Mouse (Mus musculus) cerebellum, postnatal 4 days (tissue): ENCODE measurements at regions not wholly inside any gene's neighbourhood (a gene's known extent, or its start where the extent isn't known, plus 50 kb on each side); places are given as distances from the start of the nearest gene placed in this dataset.

Experiments used
- DNase-seq, 2 experiments: peaks; one replicate each; pipeline ENCODE4 v3.0.0; 2022; ENCODE audit warnings: low spot score in 2 of 2, mixed read lengths in 1 of 2

DNA sequence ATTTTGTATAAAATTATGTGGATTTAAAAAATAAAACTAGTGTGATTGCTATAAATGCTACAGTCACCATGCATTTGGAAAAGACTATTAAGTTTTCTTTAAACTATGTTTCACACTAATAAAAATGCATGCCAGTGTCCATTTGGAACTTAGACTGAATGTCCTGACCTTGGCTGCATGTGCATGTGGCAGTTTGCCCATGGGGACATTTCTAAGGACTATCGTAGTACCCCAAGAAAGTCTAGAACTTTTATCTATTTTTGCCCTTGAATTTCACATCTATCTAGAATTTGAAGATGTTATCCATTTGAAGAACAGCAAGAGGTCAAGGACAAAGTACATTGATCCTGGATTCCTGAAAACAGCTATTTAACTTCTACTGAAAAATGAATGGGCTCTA lies 745.9 kb downstream of the Tmem182 start:
- DNase-seq = no peak

DNA sequence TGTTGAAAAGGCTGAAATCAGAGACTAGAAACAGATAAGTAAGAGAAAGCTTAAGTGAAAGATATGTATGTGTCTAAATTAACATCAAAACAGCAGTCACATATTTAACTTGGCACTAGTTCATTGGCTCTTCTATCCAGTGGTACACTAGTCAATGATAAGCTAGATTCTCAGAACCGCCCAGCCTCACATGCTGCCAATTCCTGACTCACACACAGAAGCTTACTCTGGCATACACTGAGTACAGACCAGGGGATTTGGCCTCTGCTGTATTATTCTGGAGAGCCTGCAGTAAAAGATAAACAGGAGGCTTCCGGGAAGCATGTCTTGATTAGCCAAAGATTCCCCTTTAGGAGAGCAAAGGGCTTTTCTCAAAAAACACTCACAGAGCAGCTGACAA lies 750.2 kb downstream of the Tmem182 start:
- peak in 1 of 2 experiments; percentile 2 for DNase-seq

DNA sequence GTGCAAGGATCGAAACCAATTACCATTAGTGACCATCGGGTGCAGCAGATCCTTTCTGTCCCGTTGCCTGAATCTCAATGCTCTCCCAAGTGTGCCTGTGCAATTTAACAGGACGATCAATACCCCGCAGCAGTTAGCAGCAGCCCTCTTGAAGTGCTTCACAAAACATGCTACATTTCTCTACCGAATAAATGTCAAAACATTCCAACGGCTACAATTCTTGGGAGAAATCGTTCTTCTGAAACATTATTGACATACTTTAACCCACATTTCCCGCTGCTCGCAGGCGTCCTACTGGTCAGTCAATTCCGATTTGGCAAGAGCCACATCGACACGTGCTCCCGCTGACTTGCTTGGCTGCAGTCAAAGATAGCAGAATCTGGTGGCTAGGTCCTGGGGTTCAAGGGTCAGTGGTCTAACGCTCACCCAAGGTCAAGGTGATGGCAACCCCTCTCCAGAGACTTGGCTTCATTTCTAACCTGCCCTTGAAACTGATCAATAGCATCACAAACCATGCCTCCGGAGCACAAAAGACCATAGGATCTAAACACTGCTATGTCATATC lies 753.8 kb downstream of the Tmem182 start:
- peak in 1 of 2 experiments; percentile 16 for DNase-seq

DNA sequence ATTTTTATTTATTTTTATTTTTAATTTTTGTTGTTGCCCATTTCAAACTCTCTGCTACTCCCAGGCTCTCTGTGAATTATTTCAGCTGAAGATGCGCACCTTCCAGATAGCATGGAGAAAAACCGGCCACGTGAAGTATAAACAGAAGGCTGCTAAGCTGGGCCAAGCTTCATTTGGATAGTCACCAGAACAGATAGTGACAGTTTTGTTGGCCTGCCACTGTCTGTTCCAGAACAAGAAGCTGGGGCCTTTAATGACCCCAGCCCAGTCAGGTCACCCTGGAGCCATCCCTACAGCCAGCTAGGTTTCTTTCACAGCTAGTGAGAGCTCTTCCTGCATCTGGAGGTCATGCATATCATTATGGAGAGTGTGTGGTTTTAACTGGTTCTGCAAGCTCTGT lies 754.6 kb downstream of the Tmem182 start:
- peak in 1 of 2 experiments; percentile 4 for DNase-seq

DNA sequence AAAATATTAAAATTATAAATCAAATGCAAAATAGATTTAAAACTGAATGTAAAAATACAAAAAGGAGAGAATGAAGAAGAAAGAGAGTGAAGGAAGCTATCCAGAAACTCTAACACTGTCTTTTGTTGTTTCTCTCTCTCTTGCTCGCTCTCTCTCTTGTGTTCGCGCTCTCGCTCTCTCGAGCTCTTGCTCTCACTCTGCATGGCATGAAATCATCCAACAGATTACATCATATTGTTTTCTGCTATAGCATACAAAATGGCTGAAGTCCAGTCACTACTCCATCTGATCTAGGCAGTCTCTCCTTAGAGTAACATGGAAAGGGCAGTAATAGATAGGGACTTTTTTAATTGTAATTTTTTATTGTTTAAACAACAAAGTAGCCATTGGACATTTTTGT lies 798.1 kb downstream of the Tmem182 start:
- DNase-seq = no peak

DNA sequence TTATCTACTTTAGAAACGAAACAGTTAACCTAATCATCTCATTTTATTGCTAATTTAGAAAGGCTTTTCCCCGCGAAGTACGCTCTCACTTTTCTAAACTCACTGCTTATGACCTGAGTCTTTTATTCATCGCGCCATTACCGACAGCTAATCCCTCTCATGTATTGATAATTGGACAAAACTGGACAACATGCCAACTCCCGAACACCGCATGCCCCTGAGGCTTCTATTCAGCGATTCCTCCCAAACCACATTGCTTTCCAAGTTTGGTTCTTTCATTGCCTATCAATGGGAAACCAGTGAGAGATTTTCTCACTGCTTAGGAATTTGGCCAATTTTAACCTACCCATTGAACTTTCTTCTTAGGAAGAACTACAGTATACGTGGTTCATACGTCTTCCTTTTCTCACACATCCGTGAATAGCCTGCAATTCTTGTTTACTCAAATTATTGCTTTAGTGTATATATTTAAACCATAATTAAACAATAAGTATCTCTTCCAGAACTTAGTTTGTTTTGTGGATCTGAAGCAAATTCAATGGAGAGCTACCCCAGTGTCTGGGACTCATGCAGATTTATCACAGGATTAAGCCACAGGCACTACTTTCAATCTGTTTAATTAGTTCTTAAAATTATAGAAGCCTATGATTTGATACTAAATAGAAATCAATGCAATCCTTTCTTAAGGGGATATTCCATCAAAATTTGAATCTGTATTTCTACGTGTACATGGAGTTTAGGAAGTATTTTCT lies 799.8 kb downstream of the Tmem182 start:
- no peak for DNase-seq

DNA sequence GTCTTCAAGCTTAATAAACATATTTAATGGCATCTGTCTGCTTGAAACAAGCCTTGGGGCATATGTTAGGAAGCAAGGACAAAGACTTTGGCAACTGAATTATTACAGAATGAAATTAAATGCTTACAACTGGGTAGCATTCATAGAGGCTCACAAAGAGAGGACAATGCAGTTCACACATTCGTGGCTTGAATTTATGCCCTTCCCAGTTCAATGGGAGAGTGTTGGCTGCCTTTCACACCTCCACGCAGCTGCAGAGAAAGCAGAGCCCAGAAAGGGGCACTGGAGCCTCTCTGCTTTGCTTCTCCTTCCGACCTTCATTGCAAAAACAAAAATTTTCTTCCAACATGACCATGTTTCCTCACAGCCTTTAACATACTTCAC lies 800.3 kb downstream of the Tmem182 start:
- DNase-seq = no peak

DNA sequence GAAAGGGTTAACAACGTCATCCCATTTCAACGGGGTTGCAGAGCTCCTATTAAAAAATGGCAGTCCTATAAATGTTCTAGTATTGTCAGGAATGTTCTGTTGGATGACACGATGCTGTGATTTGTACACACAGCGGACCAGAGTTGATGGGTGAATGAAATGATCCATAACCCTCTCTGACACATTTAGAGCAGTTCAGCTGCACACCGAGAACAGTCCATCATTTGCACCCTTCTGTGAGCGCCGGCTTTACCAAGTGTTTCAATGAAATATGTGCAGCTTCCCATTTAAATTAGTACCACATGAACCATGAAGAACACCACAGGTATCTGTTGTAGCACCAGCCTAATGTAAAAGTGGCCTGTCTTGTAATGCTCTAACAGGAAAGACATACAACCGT lies 805.4 kb downstream of the Tmem182 start:
- no peak for DNase-seq

DNA sequence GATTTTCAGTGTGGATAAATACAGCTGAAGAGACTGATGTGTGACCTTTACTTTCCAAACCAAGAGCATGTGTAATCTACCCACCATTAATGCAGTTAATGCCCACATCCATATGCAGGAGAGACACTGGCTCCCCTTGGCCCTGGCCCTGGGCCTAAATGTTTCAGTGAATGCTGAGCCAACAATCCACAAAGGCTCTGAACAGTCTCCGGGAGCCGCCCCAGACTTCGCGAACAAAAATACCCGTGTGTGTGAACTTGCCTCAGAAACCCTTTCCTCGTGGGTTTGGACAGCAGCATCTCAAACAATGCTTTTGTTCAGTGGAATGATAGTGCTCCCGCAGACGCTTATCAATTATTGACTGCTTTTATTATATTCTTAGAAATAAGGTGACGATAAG lies 846.4 kb downstream of the Tmem182 start:
- peak in 1 of 2 experiments; percentile 9 for DNase-seq

DNA sequence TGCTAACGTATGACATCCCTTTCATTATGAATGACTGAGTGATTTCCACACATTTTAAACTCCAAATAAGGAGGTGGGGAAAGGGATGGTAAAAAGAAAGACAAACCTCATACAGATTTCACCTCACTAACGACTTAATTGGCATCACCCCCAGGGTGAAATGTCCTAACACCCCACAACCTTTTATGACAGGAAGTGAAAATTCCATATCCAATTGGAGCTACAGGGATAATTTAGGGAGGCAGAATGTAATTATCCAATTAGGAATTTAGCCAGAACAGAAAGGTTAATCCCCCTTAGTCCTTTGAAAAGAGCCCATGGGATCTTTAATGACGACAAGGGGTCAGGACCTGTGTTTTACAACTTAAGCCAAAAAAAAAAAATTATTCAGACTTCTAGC lies 846.8 kb downstream of the Tmem182 start:
- no peak for DNase-seq

DNA sequence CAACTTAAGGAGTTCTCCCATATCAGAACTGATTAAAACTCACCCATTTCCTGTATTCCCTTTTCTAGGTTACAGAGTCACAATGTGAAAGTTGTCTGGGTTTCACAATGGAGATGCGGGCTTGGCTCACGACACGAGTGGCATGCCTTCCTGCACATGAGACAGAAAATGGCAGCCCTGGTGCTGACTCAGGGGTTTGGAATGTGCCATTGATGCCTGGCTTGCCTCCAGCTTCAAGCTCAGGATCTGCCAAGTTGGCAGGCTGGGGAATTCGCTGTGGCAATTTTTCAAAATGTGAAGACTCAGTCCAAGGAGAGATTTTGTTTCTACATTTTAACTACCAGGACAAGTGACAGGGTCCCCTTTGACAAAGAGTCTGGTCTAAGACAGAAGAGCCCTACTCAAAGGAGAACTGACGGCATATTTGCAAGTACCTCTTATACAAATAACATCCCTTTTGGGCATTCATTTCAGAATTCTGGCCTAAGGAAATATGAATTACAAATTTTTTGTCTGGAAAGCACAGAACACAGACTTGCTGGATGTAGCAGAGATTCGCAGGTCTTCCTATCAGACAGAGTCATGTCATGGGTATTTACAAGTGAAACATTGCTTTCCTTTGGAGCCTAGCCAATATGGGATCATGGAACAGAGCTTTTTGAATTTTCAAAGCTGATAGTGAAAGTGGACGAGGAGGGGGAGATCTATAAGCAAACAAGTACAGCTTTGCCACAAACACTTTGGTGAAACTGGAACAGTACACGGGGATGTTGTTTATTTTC lies 847.4 kb downstream of the Tmem182 start:
- peak; percentile 51 to 86 for DNase-seq

DNA sequence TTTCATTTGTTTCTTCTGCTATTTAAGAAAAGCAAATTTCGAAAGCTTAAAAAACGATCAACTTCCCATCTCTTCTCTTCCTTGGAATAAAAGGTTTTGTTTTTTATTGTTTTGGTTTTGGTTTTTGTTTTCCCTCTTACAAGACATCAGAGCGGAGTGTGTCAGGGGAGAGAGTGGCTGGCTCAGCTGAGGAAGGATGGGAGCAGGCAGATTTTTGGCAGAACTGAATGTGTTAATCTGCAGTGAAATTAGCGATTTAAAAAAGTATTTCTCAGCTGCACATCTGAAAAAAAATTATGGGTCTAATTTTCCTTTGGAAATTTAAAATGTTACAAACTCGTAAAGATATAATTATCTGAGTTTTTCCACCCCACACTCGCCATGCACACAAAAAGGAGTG lies 868.7 kb downstream of the Tmem182 start:
- DNase-seq = no peak

DNA sequence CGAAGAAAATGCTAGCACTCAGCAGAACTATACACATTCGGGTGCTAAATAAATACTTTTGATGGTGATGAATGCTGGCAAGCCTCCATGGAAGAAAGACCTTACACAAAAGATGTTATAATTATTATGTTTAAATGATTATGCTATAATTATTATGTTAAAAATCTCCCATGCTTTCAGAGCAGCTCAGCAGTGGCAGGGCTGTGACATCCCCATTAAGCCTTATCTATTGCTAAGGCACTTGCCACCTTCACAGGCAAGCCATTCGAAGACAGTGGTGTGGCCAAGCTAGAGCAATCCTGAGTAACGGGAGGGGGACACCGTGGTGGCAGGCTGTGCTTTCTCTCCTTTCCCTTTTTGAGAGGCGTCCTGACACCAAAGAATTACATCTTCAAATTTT lies 869.9 kb downstream of the Tmem182 start:
- no peak for DNase-seq

DNA sequence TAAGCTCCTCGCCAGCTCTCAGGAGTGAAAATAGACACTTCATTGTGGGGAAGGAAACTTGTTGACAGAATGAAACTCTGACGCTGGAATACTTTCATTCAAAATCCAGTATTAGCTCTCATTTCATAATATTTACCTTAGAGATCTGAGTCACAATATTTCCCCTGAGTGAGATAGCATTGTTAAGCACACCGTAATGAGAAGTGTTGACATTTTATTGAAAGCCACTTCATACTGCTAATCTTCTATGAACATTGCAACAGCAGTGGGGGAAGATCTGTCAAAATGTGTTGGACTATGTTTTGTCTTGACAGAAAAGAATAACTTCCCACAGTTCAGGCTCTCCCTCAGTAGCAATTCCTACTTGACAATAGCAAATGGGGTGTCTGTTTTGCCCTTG lies 900.3 kb downstream of the Tmem182 start:
- no peak for DNase-seq

DNA sequence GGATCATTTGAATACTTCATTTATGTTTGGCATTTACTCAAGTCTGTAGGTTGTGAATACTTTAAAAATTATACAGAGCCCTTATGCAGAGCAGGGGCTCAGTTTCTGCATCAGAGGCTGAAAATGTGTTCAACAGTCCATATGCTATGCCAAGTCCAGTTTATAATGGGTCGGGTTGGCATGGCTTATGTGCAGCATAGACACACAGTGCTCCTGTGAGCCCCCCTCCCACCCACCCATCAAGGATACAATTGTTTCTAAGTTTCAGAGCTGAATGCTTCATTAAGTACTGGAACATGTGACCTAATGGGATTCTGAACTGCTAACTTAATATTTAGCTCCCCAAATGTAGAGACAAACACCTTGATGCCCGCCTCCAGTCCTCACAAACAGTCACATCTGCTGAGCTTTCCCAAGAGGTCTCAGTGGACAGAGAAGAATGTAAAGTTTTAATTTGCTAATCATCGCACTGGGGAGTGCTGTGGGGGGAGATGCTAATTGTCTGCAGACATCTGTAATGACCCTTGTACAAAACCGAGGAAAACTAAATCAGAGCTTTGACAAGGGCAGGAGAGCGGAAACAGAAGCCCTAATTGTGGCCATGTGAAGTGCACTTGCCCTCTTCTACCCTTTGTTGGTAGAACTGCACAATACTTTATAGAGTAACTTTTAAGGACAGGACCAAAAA lies 937.4 kb downstream of the Tmem182 start:
- DNase-seq = no peak

DNA sequence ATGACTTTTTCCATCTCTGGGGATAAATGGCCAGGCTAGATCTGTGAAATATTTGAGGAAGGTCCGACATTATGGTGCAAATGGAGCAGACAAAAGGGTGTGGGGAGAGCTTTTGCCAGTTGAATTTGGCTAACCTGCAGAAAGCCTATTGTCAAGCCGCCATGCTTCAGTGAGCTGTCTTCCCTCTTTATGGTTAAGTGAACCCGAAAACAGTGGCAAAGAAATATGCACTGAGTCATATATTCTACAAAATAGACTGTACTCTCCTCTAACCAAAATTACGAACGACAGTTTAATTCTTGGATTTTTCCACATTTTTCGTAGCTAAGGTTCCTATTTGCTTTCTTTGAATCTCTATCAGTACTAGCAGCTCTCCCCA lies 937.9 kb downstream of the Tmem182 start:
- DNase-seq = no peak

DNA sequence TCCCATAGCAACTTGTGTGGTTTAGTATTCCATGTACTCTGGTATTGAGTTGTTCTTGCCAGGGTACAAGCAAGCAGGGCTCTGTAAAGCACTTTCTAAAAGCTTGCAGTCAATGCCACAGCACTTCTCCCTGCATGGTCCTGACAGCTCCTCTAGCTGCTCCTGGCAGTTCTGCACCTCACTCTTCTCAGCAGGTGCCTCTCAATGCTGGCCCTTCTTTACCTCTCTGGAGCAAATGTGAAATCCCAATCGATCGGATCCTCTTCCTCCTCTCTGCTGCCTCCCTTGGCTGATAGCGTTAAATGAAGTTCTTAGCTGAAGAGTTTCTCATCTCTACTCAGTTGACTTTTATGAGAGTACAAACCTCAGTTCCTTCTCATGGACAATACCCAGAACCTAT lies 939.1 kb downstream of the Tmem182 start:
- DNase-seq = no peak

DNA sequence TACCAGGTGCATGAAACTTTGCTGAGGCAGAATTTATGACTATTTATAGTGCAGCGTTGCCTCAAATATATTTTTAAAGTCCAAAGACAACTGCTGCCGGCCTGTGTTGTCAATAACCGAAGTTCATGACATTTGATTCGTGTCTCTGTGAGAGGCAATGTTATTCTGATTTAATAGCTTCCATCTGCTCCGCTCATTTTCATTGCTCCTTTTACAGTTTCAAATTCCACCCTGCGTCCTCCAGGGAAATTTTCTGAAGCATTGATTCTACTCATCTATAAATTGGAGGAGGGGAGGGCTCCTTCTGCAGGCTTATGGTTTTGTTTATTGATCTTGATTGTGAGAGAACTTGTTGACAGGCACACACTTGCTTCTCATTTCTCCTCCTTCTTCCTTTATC lies 936.2 kb upstream of the Pou3f3 start:
- no peak for DNase-seq
